Mouse (Mus musculus) cerebellum, postnatal 10 days (tissue): Measurements from ENCODE around the gene Gm5934.
"Not testable (repeated sequence)": the region's sequence is repeated elsewhere in the genome, so short reads cannot be mapped to it uniquely, and the experiment has no call there.

Experiments used
- DNase-seq, 2 experiments: peaks; one replicate each; pipeline ENCODE4 v3.0.0; 2021; ENCODE audit warnings: mixed read lengths in 2 of 2

Gene Gm5934

GRCm38 (mm10) chrX:24500660-24501059, at the start of gene Gm5934:
Gene Gm5934 (minus strand): TSS chrX:24500760.
- DNase-seq, result not testable (repeated sequence)
